Mouse (Mus musculus): ENCODE data around the gene Tmem240.
"Not testable (repeated sequence)": the region's sequence is repeated elsewhere in the genome, so short reads cannot be mapped to it uniquely, and the experiment has no call there.

Gene Tmem240

GRCm38 (mm10) chr4:155769880-155770512 lies 35.4 kb downstream of the Tmem240 start:
- DNase-seq (ENCODE audit: extremely low read depth, low read depth) = peak; percentile 58

GRCm38 (mm10) chr4:155770626-155771025 lies 36.0 kb downstream of the Tmem240 start:
- DNase-seq (ENCODE audit: extremely low read depth, low read depth) = no peak

- no peak for DNase-seq (ENCODE audit: extremely low read depth, low read depth)
Observed at GRCm38 (mm10) chr4:155771706-155772105, 37.1 kb downstream of the Tmem240 start.

GRCm38 (mm10) chr4:155772786-155773185 lies 38.2 kb downstream of the Tmem240 start:
- no peak for DNase-seq (ENCODE audit: extremely low read depth, low read depth)

GRCm38 (mm10) chr4:155773335-155774078 lies 38.9 kb downstream of the Tmem240 start:
- DNase-seq (ENCODE audit: extremely low read depth, low read depth) = no peak

GRCm38 (mm10) chr4:155774280-155774754 lies 39.7 kb downstream of the Tmem240 start, which contains the start of gene Vwa1:
Gene Vwa1 (minus strand): TSS chr4:155774698.
- DNase-seq (ENCODE audit: extremely low read depth, low read depth) = peak; percentile 47

GRCm38 (mm10) chr4:155774971-155775740 lies 40.6 kb downstream of the Tmem240 start:
- no peak for DNase-seq (ENCODE audit: extremely low read depth, low read depth)

- no peak for DNase-seq (ENCODE audit: extremely low read depth, low read depth)
Observed at GRCm38 (mm10) chr4:155775855-155776254, 41.3 kb downstream of the Tmem240 start.

GRCm38 (mm10) chr4:155776704-155777335 lies 42.2 kb downstream of the Tmem240 start:
- DNase-seq (ENCODE audit: extremely low read depth, low read depth) = no peak

GRCm38 (mm10) chr4:155777816-155778215 lies 43.2 kb downstream of the Tmem240 start:
- no peak for DNase-seq (ENCODE audit: extremely low read depth, low read depth)

GRCm38 (mm10) chr4:155779498-155779897 lies 44.9 kb downstream of the Tmem240 start:
- no peak for DNase-seq (ENCODE audit: extremely low read depth, low read depth)

GRCm38 (mm10) chr4:155780895-155781294 lies 46.3 kb downstream of the Tmem240 start:
- no peak for DNase-seq (ENCODE audit: extremely low read depth, low read depth)

GRCm38 (mm10) chr4:155783486-155784080 lies 49.0 kb downstream of the Tmem240 start:
- DNase-seq (ENCODE audit: extremely low read depth, low read depth) = no peak

- DNase-seq (ENCODE audit: extremely low read depth, low read depth) = peak; percentile 64
Observed at GRCm38 (mm10) chr4:155784081-155784701, 49.6 kb downstream of the Tmem240 start.

GRCm38 (mm10) chr4:155785246-155785645 lies 50.6 kb downstream of the Tmem240 start:
- DNase-seq (ENCODE audit: extremely low read depth, low read depth) = no peak

GRCm38 (mm10) chr4:155785819-155786218 lies 51.2 kb downstream of the Tmem240 start, which contains the start of gene Tmem88b:
Gene Tmem88b (minus strand): TSS chr4:155785874.
- DNase-seq (ENCODE audit: extremely low read depth, low read depth) = peak; percentile 59

GRCm38 (mm10) chr4:155788300-155788699 lies 53.7 kb downstream of the Tmem240 start:
- DNase-seq (ENCODE audit: extremely low read depth, low read depth) = peak; percentile 89

- not testable (repeated sequence) for DNase-seq (ENCODE audit: extremely low read depth, low read depth)
Observed at GRCm38 (mm10) chr4:155788833-155789232, 54.2 kb downstream of the Tmem240 start.

GRCm38 (mm10) chr4:155790021-155790489 lies 55.5 kb downstream of the Tmem240 start, which contains the start of gene Ankrd65:
Gene Ankrd65 (plus strand): TSS chr4:155790439.
- no peak for DNase-seq (ENCODE audit: extremely low read depth, low read depth)

Data from MEL-GATA-1-ER (cell line).